Mouse (Mus musculus): ENCODE measurements at regions not wholly inside any gene's neighbourhood (a gene's known extent, or its start where the extent isn't known, plus 50 kb on each side); places are given as distances from the start of the nearest gene placed in this dataset.

DNA sequence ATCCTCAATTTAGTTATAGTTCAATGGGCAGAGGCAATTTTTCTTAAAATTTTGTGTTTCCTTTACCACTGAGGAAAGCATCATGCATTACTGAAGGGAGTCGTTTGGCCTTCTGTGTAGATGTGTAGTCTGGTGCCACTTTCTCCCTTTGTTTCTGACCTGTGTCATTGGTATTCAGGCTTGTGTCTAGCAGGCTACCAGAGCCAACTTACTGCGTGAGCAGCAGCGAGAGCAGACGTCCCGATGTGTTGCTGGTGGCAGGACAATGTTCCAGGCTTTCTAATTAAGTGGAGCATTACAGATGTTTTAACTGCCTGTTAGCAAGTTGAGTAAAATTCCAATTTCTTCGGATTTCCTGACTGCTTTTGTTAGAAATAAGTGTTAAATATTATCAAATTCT, 482.2 kb downstream of the Dok5 start:
- Histone ChIP-seq H3K4me3 (replicated peaks; ENCODE audit: low read length) (no peak overlapping the region), H3K27me3 (ENCODE audit: insufficient read depth, low read length) (no peaks in the 10 kb centered on the region), H3K36me3 (ENCODE audit: insufficient read depth, low read length) (no peaks in the 10 kb centered on the region), H3K4me1 (replicated peaks; ENCODE audit: low read depth, low read length) (no peaks in the 10 kb centered on the region), H3K9me3 (ENCODE audit: low read length) (peaks cover 3% of the 10 kb centered on the region; the same call in 1 of the 2 replicates)
- TF ChIP-seq NANOG (IDR thresholded peaks at IDR 0.05; ENCODE audit: borderline replicate concordance, low read length) = no peak
- no peak for TF ChIP-seq CTCF (conservative IDR thresholded peaks at IDR 0.05; ENCODE audit: low read length)
- TF ChIP-seq POU5F1 (IDR thresholded peaks at IDR 0.05; ENCODE audit: borderline replicate concordance, low read length) = no peak

DNA sequence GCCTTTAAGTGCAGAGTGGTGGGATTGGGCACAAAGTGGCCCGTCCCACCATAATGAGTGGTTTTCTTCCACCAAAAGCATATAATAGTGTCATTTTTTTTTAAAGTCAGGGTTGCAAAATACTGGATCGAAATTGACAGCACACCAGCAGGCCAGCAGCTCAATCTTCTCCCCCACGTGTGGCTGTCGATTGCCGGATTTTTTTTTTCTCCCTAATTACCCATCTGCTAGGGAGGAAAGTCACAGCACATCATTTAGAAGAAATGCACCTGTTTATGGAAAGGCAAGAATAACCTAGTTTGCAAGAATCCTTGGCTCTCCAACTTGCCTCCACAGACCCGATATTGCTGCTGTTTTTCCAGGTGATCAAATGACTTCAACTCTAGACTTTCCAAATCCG, 464.9 kb downstream of the Dok5 start:
- no peaks in the 10 kb centered on the region for H3K36me3 ChIP-seq (ENCODE audit: insufficient read depth, low read length)
- no peaks in the 10 kb centered on the region for H3K4me1 ChIP-seq (replicated peaks; ENCODE audit: low read depth, low read length)
- TF ChIP-seq POU5F1 (IDR thresholded peaks at IDR 0.05; ENCODE audit: borderline replicate concordance, low read length) (no peak), CTCF (conservative IDR thresholded peaks at IDR 0.05; ENCODE audit: low read length) (no peak), NANOG (IDR thresholded peaks at IDR 0.05; ENCODE audit: borderline replicate concordance, low read length) (no peak)
- H3K9me3 ChIP-seq (ENCODE audit: low read length) = 0 out of 2 replicates have a peak, but pooled peaks cover 3% of the 10 kb centered on the region
- no peak overlapping the region for H3K4me3 ChIP-seq (replicated peaks; ENCODE audit: low read length)
- H3K27me3 ChIP-seq (ENCODE audit: insufficient read depth, low read length) = no peaks in the 10 kb centered on the region

DNA sequence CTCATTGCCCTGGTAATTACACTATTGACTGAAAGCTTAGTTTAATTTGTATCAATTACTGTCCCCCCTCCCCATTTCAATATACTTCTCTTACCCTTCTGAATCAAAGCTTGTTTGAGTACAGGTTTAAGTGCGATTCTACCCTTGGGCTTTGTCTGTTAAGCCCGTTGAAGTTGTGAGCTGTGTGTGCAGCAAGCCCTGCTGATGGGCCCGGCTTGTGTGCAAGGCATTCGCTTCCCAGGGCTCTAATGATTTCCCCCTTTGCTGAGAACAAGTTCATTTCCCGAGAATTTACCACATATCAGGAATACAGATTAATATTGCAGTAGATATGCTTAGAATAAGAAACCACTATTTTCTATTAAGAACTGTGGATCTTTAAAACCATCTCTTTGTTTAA, 460.6 kb downstream of the Dok5 start:
- TF ChIP-seq NANOG (IDR thresholded peaks at IDR 0.05; ENCODE audit: borderline replicate concordance, low read length) = no peak
- no peak overlapping the region for H3K4me3 ChIP-seq (replicated peaks; ENCODE audit: low read length)
- no peaks in the 10 kb centered on the region for H3K36me3 ChIP-seq (ENCODE audit: insufficient read depth, low read length)
- no peaks in the 10 kb centered on the region for H3K27me3 ChIP-seq (ENCODE audit: insufficient read depth, low read length)
- H3K9me3 ChIP-seq (ENCODE audit: low read length) = 0 out of 2 replicates have a peak, but pooled peaks cover 3% of the 10 kb centered on the region
- H3K4me1 ChIP-seq (replicated peaks; ENCODE audit: low read depth, low read length) = no peaks in the 10 kb centered on the region
